Comparison of ENCODE assay signal across 21 mouse cellular contexts in genomic region chr4:98240289-98240688, GRCm38 (mm10).
DNase-seq lines count a peak whose midpoint lies in the region; ATAC-seq and TF ChIP-seq lines count a peak whose summit lies in the region.
"Had no signal": no experiment of that assay in that cellular context is flagged by ENCODE, and none has a peak within 500 bp of the region (broad histone marks: within the 10 kb centered on the region; RNA-seq: fewer than 3 reads in every experiment).

No protein-coding gene starts in this region.

- H3K4me3 ChIP-seq in MEL (ENCODE audit: control insufficient read depth in 1 of 2, insufficient read depth in 1 of 2, low read depth in 2 of 2, low read length in 2 of 2): no peak overlapping the region
- no peak overlapping the region for H3K4me3 ChIP-seq in liver, embryonic 14.5 days (ENCODE audit: insufficient read depth in 1 of 2, low read depth in 2 of 2, low read length in 2 of 2)
- H3K4me3 ChIP-seq: embryonic facial prominence, embryonic 13.5 days; forebrain, embryonic 13.5 days; hindbrain, embryonic 12.5 days had no signal

- peak; percentile 47 for ATAC-seq in erythroid progenitor cell, adult 5-6 weeks (replicated peaks; ENCODE audit: low FRiP score, poor library complexity, severe bottlenecking)
- peak; percentile 79 for ATAC-seq in liver, embryonic 14.5 days (ENCODE audit: insufficient read depth)
- peak; percentile 45; the same call in 1 of the 2 replicates for ATAC-seq in megakaryocyte-erythroid progenitor cell, adult 5-6 weeks (replicated peaks; ENCODE audit: low FRiP score, low TSS enrichment, poor library complexity, severe bottlenecking)
- ATAC-seq: forebrain, embryonic 13.5 days; forebrain, postnatal 0 days; hindbrain, embryonic 16.5 days had no signal

- peaks cover 13 to 17% of the 10 kb centered on the region in 2 experiments for H3K4me1 ChIP-seq in MEL (ENCODE audit: control insufficient read depth in 1 of 2, insufficient read depth in 2 of 2, low read length in 2 of 2)
- peaks cover 0 to 9% of the 10 kb centered on the region in 2 experiments; a peak in 3 of 4 replicates for H3K4me1 ChIP-seq in liver, embryonic 14.5 days (replicated peaks; ENCODE audit: control insufficient read depth in 2 of 2, insufficient read depth in 2 of 2, low read length in 1 of 2)

- H3K9me3 ChIP-seq in MEL (replicated peaks; ENCODE audit: insufficient read depth, low read length): no peaks in the 10 kb centered on the region
- no peaks in the 10 kb centered on the region for H3K9me3 ChIP-seq in liver, embryonic 14.5 days (ENCODE audit: control insufficient read depth, low read length)
- H3K9me3 ChIP-seq: embryonic facial prominence, embryonic 13.5 days; forebrain, embryonic 13.5 days; hindbrain, embryonic 12.5 days had no signal

- H3K27ac ChIP-seq in MEL (ENCODE audit: control insufficient read depth, low read depth, low read length): no peak overlapping the region
- no peak overlapping the region for H3K27ac ChIP-seq in liver, embryonic 14.5 days
- H3K27ac ChIP-seq: embryonic facial prominence, embryonic 13.5 days; forebrain, embryonic 13.5 days; hindbrain, embryonic 12.5 days had no signal

- no peaks in the 10 kb centered on the region for H3K79me2 ChIP-seq in MEL (ENCODE audit: control insufficient read depth, insufficient read depth, low read length, poor library complexity)

- peaks cover 0 to 20% of the 10 kb centered on the region in 2 experiments; a peak in 2 of 4 replicates for H3K36me3 ChIP-seq in MEL (ENCODE audit: control insufficient read depth in 1 of 2, insufficient read depth in 2 of 2, low read length in 2 of 2)
- no peaks in the 10 kb centered on the region for H3K36me3 ChIP-seq in liver, embryonic 14.5 days (replicated peaks; ENCODE audit: control insufficient read depth, insufficient read depth, low read depth)
- H3K36me3 ChIP-seq: embryonic facial prominence, embryonic 13.5 days; hindbrain, embryonic 12.5 days had no signal

- no peaks in the 10 kb centered on the region for H3K27me3 ChIP-seq in MEL (ENCODE audit: control insufficient read depth in 1 of 2, insufficient read depth in 2 of 2, low read length in 2 of 2)
- H3K27me3 ChIP-seq in liver, embryonic 14.5 days (ENCODE audit: control insufficient read depth, insufficient read depth, low read length): no peaks in the 10 kb centered on the region
- H3K27me3 ChIP-seq: CH12.LX; forebrain, embryonic 13.5 days; hindbrain, embryonic 12.5 days had no signal

- no peak for TF ChIP-seq RAD21 in MEL (IDR thresholded peaks at IDR 0.05; ENCODE audit: low read depth, low read length)

- TF ChIP-seq POLR2A in MEL (IDR thresholded peaks at IDR 0.05; ENCODE audit: control insufficient read depth in 1 of 2, insufficient read depth in 1 of 2, low read depth in 1 of 2, low read length in 2 of 2, poor library complexity in 1 of 2): no peak

- TF ChIP-seq CTCF in MEL (IDR thresholded peaks at IDR 0.05 in 2 of 3, conservative IDR thresholded peaks at IDR 0.05 in 1 of 3; ENCODE audit: control insufficient read depth in 1 of 3, insufficient read depth in 1 of 3, low read depth in 2 of 3, low read length in 3 of 3, poor library complexity in 1 of 3, severe bottlenecking in 1 of 3): no peak
- no peak for TF ChIP-seq CTCF in liver, embryonic 14.5 days (IDR thresholded peaks at IDR 0.05; ENCODE audit: low read depth)

- H3K9ac ChIP-seq in MEL (ENCODE audit: control insufficient read depth, low read depth, low read length, poor library complexity, severe bottlenecking): no peak overlapping the region
- no peak overlapping the region for H3K9ac ChIP-seq in liver, embryonic 14.5 days (replicated peaks)
- H3K9ac ChIP-seq: embryonic facial prominence, embryonic 13.5 days; forebrain, embryonic 13.5 days; forebrain, postnatal 0 days; hindbrain, embryonic 12.5 days had no signal

- peak; percentile 51 for DNase-seq in MEL (ENCODE audit: low read depth, low spot score)
- peak in 2 of 3 experiments; percentile 14 to 22 for DNase-seq in liver, embryonic 14.5 days (ENCODE audit: low read depth in 3 of 3, low spot score in 3 of 3)
- DNase-seq in urinary bladder, adult 2 months (ENCODE audit: low spot score): no peak
- no peak for DNase-seq in gastrocnemius, postnatal 10 days
- DNase-seq: adrenal gland, adult 8-10 months; adrenal gland, postnatal 36 days; cerebellum, adult 11 months; cerebellum, adult 9-11 months; cerebellum, postnatal 36 days; forebrain, postnatal 0 days; gastrocnemius, postnatal 25 days; heart, adult 11 months; heart, postnatal 10 days; heart, postnatal 4 days had no signal

- H3K4me2 ChIP-seq in liver, embryonic 14.5 days (ENCODE audit: low read depth): no peak overlapping the region
- H3K4me2 ChIP-seq: embryonic facial prominence, embryonic 13.5 days; forebrain, embryonic 13.5 days; hindbrain, embryonic 12.5 days had no signal

- peak; percentile 61 to 73 for TF ChIP-seq EP300 in MEL (IDR thresholded peaks at IDR 0.05; ENCODE audit: low read depth in 1 of 2, low read length in 2 of 2)
- TF ChIP-seq EP300 in liver, embryonic 14.5 days (IDR thresholded peaks at IDR 0.05; ENCODE audit: low read depth): peak; percentile 69

TF ChIP-seq in MEL, 35 proteins besides CTCF, POLR2A, EP300 and RAD21:
- no peak for TF ChIP-seq E2F4 (IDR thresholded peaks at IDR 0.05; ENCODE audit: borderline replicate concordance, low read depth, low read length)
- TF ChIP-seq MAZ (IDR thresholded peaks at IDR 0.05; ENCODE audit: low read depth, low read length): 0 out of 2 replicates have a peak, but pooled peaks have one; percentile 43
- TF ChIP-seq ZMIZ1 (IDR thresholded peaks at IDR 0.05; ENCODE audit: low read depth, low read length): 0 out of 2 replicates have a peak, but pooled peaks have one; percentile 46
- TF ChIP-seq GATA1 (IDR thresholded peaks at IDR 0.05; ENCODE audit: low read depth, low read length): peak; percentile 73
- TF ChIP-seq TAL1 (IDR thresholded peaks at IDR 0.05; ENCODE audit: low read length): peak; percentile 44
- peak; percentile 58; the same call in 1 of the 2 replicates for TF ChIP-seq ETS1 (IDR thresholded peaks at IDR 0.05; ENCODE audit: low read depth, low read length)
- TF ChIP-seq SMC3 (IDR thresholded peaks at IDR 0.05; ENCODE audit: low read depth, low read length): no peak
- TF ChIP-seq TCF12 (IDR thresholded peaks at IDR 0.05; ENCODE audit: low read depth, low read length): peak; percentile 79
- no peak for TF ChIP-seq ELF1 (IDR thresholded peaks at IDR 0.05; ENCODE audit: low read depth, low read length)

Comparison
In these comparisons a context has a peak if more than half of its experiments do, and no peak if none do; other contexts are left out.
1. DNase-seq: peak in MEL (single experiment) and liver, embryonic 14.5 days (2 of 3); none in urinary bladder, adult 2 months (single experiment) and gastrocnemius, postnatal 10 days (single experiment).
2. Peak in every context shown above with its lines, with median percentiles within 50 percentile points of each other: ATAC-seq.